Mouse (Mus musculus) frontal cortex, adult (tissue): ENCODE measurements at regions not wholly inside any gene's neighbourhood (a gene's known extent, or its start where the extent isn't known, plus 50 kb on each side); places are given as distances from the start of the nearest gene placed in this dataset.
A peak's percentile ranks its signal among the peaks of the same experiment; 100 is the strongest.

Experiments used
- ATAC-seq: cut with Nextera tagmentation; 2 replicates; pipeline ENCODE4 v1.9.2; 2017; ENCODE audit warnings: mild to moderate bottlenecking, moderate library complexity, mixed read lengths; ENCODE audit not compliant: low TSS enrichment

- no peak for ATAC-seq
Observed at GRCm38 (mm10) chr1:186505051-186505711, 200.6 kb downstream of the Tgfb2 start.

GRCm38 (mm10) chr1:186501726-186502125 is 204.1 kb downstream of the Tgfb2 start:
- ATAC-seq: no peak

- no peak for ATAC-seq
Observed at GRCm38 (mm10) chr1:186497872-186498271, 207.9 kb downstream of the Tgfb2 start.

- ATAC-seq: no peak
Observed at GRCm38 (mm10) chr1:186497333-186497732, 208.5 kb downstream of the Tgfb2 start.

- ATAC-seq: no peak
Observed at GRCm38 (mm10) chr1:186494411-186494783, 211.4 kb downstream of the Tgfb2 start.

- ATAC-seq: no peak
Observed at GRCm38 (mm10) chr1:186493664-186494410, 212.0 kb downstream of the Tgfb2 start.

- no peak for ATAC-seq
Observed at GRCm38 (mm10) chr1:186482177-186482576, 223.6 kb downstream of the Tgfb2 start.

GRCm38 (mm10) chr1:186480019-186480418 is 225.8 kb downstream of the Tgfb2 start:
- no peak for ATAC-seq

- ATAC-seq: no peak
Observed at GRCm38 (mm10) chr1:186478428-186479238, 227.2 kb downstream of the Tgfb2 start.

GRCm38 (mm10) chr1:186474844-186475243 is 230.9 kb downstream of the Tgfb2 start:
- peak; percentile 94 for ATAC-seq

GRCm38 (mm10) chr1:186474385-186474784 is 231.4 kb downstream of the Tgfb2 start:
- no peak for ATAC-seq

GRCm38 (mm10) chr1:186472955-186473354 is 232.8 kb downstream of the Tgfb2 start:
- peak; percentile 84 for ATAC-seq

- ATAC-seq: no peak
Observed at GRCm38 (mm10) chr1:186465526-186465925, 240.3 kb downstream of the Tgfb2 start.

- ATAC-seq: peak; percentile 86
Observed at GRCm38 (mm10) chr1:186460742-186461141, 245.0 kb downstream of the Tgfb2 start.

- no peak for ATAC-seq
Observed at GRCm38 (mm10) chr1:186458099-186458637, 247.6 kb downstream of the Tgfb2 start.

- ATAC-seq: no peak
Observed at GRCm38 (mm10) chr1:186457098-186457497, 248.7 kb downstream of the Tgfb2 start.

GRCm38 (mm10) chr1:186456131-186456530 is 249.7 kb downstream of the Tgfb2 start:
- no peak for ATAC-seq

- no peak for ATAC-seq
Observed at GRCm38 (mm10) chr1:186455177-186455660, 250.6 kb downstream of the Tgfb2 start.

GRCm38 (mm10) chr1:186454393-186455085 is 251.2 kb downstream of the Tgfb2 start:
- ATAC-seq: no peak

- no peak for ATAC-seq
Observed at GRCm38 (mm10) chr1:186448841-186449650, 256.7 kb downstream of the Tgfb2 start.

GRCm38 (mm10) chr1:186447521-186447920 is 258.3 kb downstream of the Tgfb2 start:
- ATAC-seq: no peak
